Mouse (Mus musculus): ENCODE measurements around the gene Pmpcb. TPM values are rescaled to one million over a fixed set of nuclear protein-coding genes. Genes with fewer than 3 reads are reported as not detected.

The Pmpcb gene
- polyA plus RNA-seq, 1 experiment from 2014 or later = 101 TPM

DNA sequence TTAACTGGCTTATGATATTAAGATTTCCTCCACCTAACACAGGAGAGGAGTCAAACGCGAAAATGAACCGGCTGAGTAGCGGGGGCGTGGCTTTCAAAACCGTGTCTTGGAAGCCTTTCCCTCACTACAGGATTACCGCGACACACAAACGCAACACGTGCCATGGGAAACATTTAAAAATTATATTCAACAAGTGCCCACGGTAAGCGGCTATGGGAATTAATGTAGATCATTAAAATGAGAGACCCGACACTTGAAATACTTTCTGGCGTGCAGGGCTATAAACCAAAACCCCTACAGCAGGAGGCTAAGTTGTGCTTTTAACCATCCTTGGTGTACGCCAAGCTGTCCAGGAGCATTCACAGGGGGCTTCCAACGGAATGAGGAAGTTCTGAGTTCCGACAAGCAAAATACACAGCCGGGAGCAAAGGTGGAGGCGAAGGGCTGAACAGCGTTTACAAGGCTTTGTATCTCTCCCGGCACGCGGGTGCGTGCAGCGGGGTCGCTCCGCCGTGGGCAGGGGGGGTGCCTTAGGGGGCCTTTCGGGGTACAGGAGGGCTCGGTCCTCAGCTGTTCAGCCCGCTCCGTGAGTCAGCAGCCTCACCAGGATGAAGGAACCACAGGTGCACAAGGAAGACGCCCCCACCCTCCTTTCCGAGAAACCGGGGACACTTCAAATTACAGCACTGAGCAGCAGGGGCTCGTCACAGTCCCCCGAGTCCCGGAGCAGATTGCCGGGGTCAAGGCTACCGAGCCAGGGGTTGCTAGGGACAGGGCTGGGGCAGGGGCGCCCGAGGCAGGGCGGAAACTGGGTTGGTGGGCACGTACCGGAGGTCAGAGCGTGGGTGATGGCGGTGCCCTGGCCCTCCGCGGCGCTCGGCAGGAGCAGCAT, 47.5 kb downstream of the Pmpcb start:
- WGBS = under 1% methylated on average over 51 of the region's 51 CpGs

DNA sequence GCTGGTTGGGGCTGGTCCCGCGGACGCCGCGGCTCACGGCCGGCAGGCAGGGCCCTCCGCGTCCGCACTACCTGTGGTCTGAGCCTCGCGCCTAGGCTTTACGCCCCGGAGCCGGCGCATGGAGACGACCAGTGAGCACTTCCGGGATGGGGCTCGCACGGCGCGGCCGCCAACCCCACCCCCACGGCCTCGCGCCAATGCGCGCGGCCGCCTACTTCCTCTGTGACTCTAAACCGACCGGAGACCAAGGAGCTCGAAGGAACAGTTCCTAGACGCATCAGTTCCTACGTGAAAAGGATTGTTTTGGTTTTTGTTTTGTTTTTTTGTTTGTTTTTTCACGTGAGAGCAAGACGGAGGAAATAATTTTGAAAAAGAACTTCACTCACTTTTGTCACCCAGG, 48.1 kb downstream of the Pmpcb start, which contains the start of the genes Dnajc2 and Psmc2:
Gene Dnajc2 (minus strand): TSS at position 199 of the 400 bp plus-strand sequence.
Gene Psmc2 (plus strand): TSS at position 231 of the 400 bp plus-strand sequence.
- ATAC-seq (ENCODE audit: low FRiP score) (peak; percentile 96), DNase-seq (ENCODE audit: low spot score) (peak; percentile 94)
- WGBS = under 1% methylated on average over 37 of the region's 37 CpGs
- no peaks in the 10 kb centered on the region for H3K9me3 ChIP-seq (ENCODE audit: control insufficient read depth, low read length)
- peak within 1 kb of the TSS; percentile 94 for H3K4me3 ChIP-seq (ENCODE audit: low read depth, low read length)
- H3K4me1 ChIP-seq (replicated peaks; ENCODE audit: control insufficient read depth, insufficient read depth, low read length) = no peaks in the 10 kb centered on the region
- no peaks in the 10 kb centered on the region for H3K27me3 ChIP-seq (ENCODE audit: control insufficient read depth, insufficient read depth, low read length)
- peak within 1 kb of the TSS; percentile 79 for H3K27ac ChIP-seq (ENCODE audit: low read depth, low read length)
- peak within 1 kb of the TSS; percentile 92 for H3K4me2 ChIP-seq (replicated peaks; ENCODE audit: low read depth, low read length)
- peak within 1 kb of the TSS; percentile 89 for H3K9ac ChIP-seq (ENCODE audit: low read depth, low read length)
- 0 out of 2 replicates have a peak, but pooled peaks cover 2% of the 10 kb centered on the region for H3K36me3 ChIP-seq (ENCODE audit: control insufficient read depth, insufficient read depth, low read length)

More for the DNA sequence above, 47.5 kb downstream of the Pmpcb start:
- no peaks in the 10 kb centered on the region for H3K9me3 ChIP-seq (ENCODE audit: control insufficient read depth, low read length)
- no peaks in the 10 kb centered on the region for H3K4me1 ChIP-seq (replicated peaks; ENCODE audit: control insufficient read depth, insufficient read depth, low read length)
- no peaks in the 10 kb centered on the region for H3K27me3 ChIP-seq (ENCODE audit: control insufficient read depth, insufficient read depth, low read length)
- peak overlapping the region; percentile 92 for H3K4me2 ChIP-seq (replicated peaks; ENCODE audit: low read depth, low read length)
- H3K9ac ChIP-seq (ENCODE audit: low read depth, low read length) = peak overlapping the region; percentile 89
- H3K36me3 ChIP-seq (ENCODE audit: control insufficient read depth, insufficient read depth, low read length) = 0 out of 2 replicates have a peak, but pooled peaks cover 2% of the 10 kb centered on the region
- H3K4me3 ChIP-seq (ENCODE audit: low read depth, low read length) = peak overlapping the region; percentile 92
- DNase-seq (ENCODE audit: low spot score) (peak; percentile 37), ATAC-seq (ENCODE audit: low FRiP score) (peak; percentile 85)
- H3K27ac ChIP-seq (ENCODE audit: low read depth, low read length) = peak overlapping the region; percentile 79

DNA sequence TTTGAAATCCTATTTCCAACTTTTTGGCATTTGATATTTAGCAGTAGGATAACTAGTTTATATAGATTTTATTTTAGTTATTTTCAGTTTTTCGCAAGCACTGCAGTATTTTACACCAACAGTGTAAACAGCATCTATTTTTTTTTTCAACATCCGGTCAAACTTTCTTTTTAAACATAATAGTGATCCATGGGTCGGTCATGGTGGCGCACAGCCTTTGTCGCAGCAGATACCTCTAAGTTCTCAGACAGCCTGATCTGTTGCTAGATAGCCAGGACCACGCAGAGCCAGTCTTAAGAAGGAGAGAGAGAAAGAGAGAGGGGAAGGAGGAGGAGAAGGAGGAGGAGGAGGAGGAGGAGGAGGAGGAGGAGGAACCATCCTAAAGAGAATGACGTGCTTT, 48.8 kb downstream of the Pmpcb start:
- Histone ChIP-seq H3K4me2 (replicated peaks; ENCODE audit: low read depth, low read length) (no peak overlapping the region), H3K27ac (ENCODE audit: low read depth, low read length) (peak overlapping the region; percentile 70; the same call in 1 of the 2 replicates), H3K36me3 (ENCODE audit: control insufficient read depth, insufficient read depth, low read length) (0 out of 2 replicates have a peak, but pooled peaks cover 2% of the 10 kb centered on the region), H3K9me3 (ENCODE audit: control insufficient read depth, low read length) (no peaks in the 10 kb centered on the region), H3K27me3 (ENCODE audit: control insufficient read depth, insufficient read depth, low read length) (no peaks in the 10 kb centered on the region), H3K4me3 (ENCODE audit: low read depth, low read length) (no peak overlapping the region), H3K9ac (ENCODE audit: low read depth, low read length) (no peak overlapping the region), H3K4me1 (replicated peaks; ENCODE audit: control insufficient read depth, insufficient read depth, low read length) (no peaks in the 10 kb centered on the region)
- WGBS = 82% methylated on average over 6 of the region's 7 CpGs
- no peak for DNase-seq (ENCODE audit: low spot score)
- ATAC-seq (ENCODE audit: low FRiP score) = no peak

DNA sequence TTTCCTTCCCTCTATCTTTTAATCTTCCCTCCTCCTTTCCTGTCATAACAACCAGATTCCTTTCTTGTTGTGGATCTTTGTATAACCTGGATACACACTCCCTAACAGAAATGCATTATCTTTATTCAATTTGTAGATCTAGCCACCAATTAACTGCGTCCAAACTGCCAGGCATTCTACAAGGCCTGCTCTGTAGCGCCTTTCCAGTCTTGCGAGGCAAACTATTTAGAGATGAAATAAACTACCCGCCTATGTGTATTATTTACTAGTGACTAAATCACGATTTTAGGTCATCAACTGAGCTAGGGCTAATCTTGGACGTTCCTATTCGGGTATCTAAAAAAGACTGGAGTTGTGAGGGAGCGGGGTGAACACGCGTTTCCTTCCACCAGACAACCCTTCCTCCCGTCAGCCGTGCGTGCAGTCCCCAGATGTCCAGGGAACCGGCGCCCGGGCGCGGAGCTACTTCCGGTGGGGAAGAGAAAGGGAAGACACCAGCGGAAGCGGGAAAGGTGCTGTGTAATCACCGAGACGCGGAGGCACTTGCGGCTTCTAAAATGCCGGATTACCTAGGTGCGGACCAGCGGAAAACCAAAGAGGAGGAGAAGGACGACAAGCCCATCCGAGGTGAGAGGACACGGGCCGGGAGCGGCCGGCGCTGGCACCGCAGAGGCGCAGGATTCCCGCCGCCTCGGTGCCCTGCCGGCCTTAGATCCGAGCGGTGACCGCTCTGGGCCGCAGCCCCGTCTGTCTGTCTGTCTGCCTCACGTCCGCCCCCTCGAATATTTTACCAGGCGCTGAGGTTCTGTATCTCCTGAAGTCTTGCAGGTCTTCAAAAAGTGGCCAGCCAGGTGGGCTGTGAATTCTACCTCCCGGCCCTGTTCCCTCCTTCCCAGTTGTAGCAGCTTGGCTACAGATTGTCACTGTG, 49.6 kb downstream of the Pmpcb start:
- no peaks in the 10 kb centered on the region for H3K27me3 ChIP-seq (ENCODE audit: control insufficient read depth, insufficient read depth, low read length)
- ATAC-seq (ENCODE audit: low FRiP score) (peak; percentile 81), DNase-seq (ENCODE audit: low spot score) (peak; percentile 95)
- peak overlapping the region; percentile 45 for H3K4me2 ChIP-seq (replicated peaks; ENCODE audit: low read depth, low read length)
- peak overlapping the region; percentile 94 for H3K4me3 ChIP-seq (ENCODE audit: low read depth, low read length)
- WGBS = 3% methylated on average over 50 of the region's 51 CpGs
- no peaks in the 10 kb centered on the region for H3K9me3 ChIP-seq (ENCODE audit: control insufficient read depth, low read length)
- peak overlapping the region; percentile 93 for H3K9ac ChIP-seq (ENCODE audit: low read depth, low read length)
- H3K27ac ChIP-seq (ENCODE audit: low read depth, low read length) = peak overlapping the region; percentile 70
- H3K4me1 ChIP-seq (replicated peaks; ENCODE audit: control insufficient read depth, insufficient read depth, low read length) = no peaks in the 10 kb centered on the region
- 0 out of 2 replicates have a peak, but pooled peaks cover 2% of the 10 kb centered on the region for H3K36me3 ChIP-seq (ENCODE audit: control insufficient read depth, insufficient read depth, low read length)

DNA sequence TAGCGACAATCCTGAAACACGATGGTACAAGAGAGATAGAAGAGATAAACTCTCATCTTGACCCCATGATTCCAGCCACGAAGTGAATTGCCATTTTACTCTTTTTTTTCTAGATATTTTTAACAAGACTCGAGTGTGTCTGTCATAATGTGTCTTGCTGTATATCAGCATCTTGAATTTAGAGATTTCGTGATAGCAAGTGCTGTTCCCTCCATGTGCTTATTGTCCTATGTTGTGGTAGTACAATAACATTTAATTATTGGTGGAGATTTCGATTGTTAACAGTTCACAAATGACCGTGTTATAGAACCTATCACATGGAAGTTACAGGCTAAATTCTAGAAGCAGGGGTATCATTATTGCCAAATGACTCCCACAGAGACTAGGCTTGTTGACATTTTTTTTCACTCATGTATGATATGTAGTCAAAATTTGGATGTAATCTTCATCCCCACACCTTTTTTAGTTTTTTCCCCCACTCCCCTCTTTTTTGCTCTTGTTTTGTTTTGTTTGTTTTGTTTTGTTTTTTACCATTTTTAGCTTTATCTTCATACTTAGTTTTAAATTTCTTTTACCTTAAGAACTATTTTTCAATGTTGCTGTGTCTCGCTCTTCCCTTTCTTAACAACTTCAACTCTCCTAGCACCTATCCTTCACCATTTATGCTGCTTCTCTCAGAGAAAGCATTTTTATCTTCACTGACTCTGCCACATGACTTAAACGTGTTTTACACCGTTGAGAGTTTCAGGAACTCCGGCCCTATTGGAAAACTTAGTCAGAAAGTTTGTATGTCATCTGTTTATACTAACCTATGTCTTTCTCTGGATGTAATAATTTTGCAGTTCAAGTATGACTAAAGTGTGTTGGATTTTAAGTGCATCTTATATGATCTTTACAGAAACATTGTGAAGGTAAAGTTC, 50.5 kb downstream of the Pmpcb start:
- DNase-seq (ENCODE audit: low spot score) (no peak), ATAC-seq (ENCODE audit: low FRiP score) (no peak)
- Histone ChIP-seq H3K36me3 (ENCODE audit: control insufficient read depth, insufficient read depth, low read length) (no peaks in the 10 kb centered on the region), H3K4me3 (ENCODE audit: low read depth, low read length) (peak overlapping the region; percentile 94), H3K4me1 (replicated peaks; ENCODE audit: control insufficient read depth, insufficient read depth, low read length) (no peaks in the 10 kb centered on the region), H3K9ac (ENCODE audit: low read depth, low read length) (peak overlapping the region; percentile 93), H3K4me2 (replicated peaks; ENCODE audit: low read depth, low read length) (peak overlapping the region; percentile 45), H3K27ac (ENCODE audit: low read depth, low read length) (no peak overlapping the region), H3K9me3 (ENCODE audit: control insufficient read depth, low read length) (no peaks in the 10 kb centered on the region), H3K27me3 (ENCODE audit: control insufficient read depth, insufficient read depth, low read length) (no peaks in the 10 kb centered on the region)
- WGBS = 39% methylated on average over 11 of the region's 11 CpGs

DNA sequence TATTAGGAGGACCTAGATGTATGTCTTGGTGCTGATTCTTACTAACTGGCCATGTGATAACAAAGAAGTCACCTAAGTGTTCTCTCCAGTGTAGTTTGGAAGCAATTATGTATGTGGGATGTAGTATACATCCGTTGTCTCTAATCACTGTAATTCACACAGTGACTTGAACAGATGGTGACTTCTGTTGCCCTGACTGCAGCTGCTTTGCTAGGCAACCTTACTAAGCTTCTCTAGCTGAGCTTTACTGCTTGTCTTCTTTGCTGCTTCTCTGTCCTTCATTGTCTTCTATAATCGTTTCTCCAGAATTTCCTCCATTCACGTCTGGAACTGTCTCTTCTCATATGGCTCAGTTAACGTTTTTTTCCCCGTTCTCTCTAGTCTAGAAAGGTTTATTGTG, 52.1 kb downstream of the Pmpcb start:
- Histone ChIP-seq H3K4me3 (ENCODE audit: low read depth, low read length) (no peak overlapping the region), H3K9me3 (ENCODE audit: control insufficient read depth, low read length) (no peaks in the 10 kb centered on the region), H3K36me3 (ENCODE audit: control insufficient read depth, insufficient read depth, low read length) (no peaks in the 10 kb centered on the region), H3K4me1 (replicated peaks; ENCODE audit: control insufficient read depth, insufficient read depth, low read length) (no peaks in the 10 kb centered on the region), H3K4me2 (replicated peaks; ENCODE audit: low read depth, low read length) (no peak overlapping the region), H3K27me3 (ENCODE audit: control insufficient read depth, insufficient read depth, low read length) (no peaks in the 10 kb centered on the region), H3K9ac (ENCODE audit: low read depth, low read length) (no peak overlapping the region), H3K27ac (ENCODE audit: low read depth, low read length) (no peak overlapping the region)
- ATAC-seq (ENCODE audit: low FRiP score) = no peak
- WGBS = 82% methylated on average over 5 of the region's 5 CpGs
- DNase-seq (ENCODE audit: low spot score) = no peak

DNA sequence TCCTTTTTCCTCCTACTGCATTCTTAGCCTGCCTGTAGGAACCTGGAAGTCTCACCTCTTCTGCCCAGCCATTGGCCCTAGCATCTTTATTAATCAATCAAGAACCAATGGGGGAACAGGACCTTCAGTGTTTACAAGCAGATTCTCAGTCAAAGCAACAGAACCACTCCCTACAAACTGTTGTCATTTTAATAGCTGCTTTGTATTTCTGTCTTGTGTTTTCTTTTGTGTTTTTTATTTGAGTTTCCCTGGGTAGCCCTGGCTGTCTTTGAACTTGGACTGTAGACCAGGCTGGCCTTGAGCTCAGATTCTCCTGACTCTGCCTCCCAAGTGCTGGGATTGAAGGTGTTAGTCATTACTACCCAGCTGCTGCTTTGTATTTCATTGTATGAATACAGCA, 55.2 kb downstream of the Pmpcb start:
- Histone ChIP-seq H3K4me2 (replicated peaks; ENCODE audit: low read depth, low read length) (no peak overlapping the region), H3K27me3 (ENCODE audit: control insufficient read depth, insufficient read depth, low read length) (no peaks in the 10 kb centered on the region), H3K9me3 (ENCODE audit: control insufficient read depth, low read length) (no peaks in the 10 kb centered on the region), H3K4me1 (replicated peaks; ENCODE audit: control insufficient read depth, insufficient read depth, low read length) (no peaks in the 10 kb centered on the region), H3K27ac (ENCODE audit: low read depth, low read length) (no peak overlapping the region), H3K36me3 (ENCODE audit: control insufficient read depth, insufficient read depth, low read length) (0 out of 2 replicates have a peak, but pooled peaks cover 1% of the 10 kb centered on the region), H3K4me3 (ENCODE audit: low read depth, low read length) (no peak overlapping the region), H3K9ac (ENCODE audit: low read depth, low read length) (no peak overlapping the region)
- DNase-seq (ENCODE audit: low spot score) (no peak), ATAC-seq (ENCODE audit: low FRiP score) (no peak)

DNA sequence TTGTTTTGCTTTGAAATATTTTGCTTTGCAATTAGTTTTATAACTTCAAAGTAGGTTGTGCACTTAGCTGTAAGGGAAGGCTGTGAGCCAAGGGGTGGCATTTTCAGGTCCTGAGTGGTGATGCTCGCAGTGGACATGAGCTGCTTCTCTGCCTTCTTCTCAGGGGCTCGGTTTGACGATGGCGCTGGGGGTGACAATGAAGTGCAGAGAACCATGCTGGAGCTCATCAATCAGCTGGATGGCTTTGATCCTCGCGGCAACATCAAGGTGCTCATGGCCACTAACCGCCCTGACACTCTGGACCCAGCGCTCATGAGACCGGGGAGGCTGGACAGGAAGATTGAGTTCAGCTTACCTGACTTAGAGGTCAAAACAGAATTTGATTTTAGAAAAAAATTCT, 66.0 kb downstream of the Pmpcb start:
- no peak overlapping the region for H3K27ac ChIP-seq (ENCODE audit: low read depth, low read length)
- 90% methylated on average over 9 of the region's 9 CpGs for WGBS
- no peak for DNase-seq (ENCODE audit: low spot score)
- no peaks in the 10 kb centered on the region for H3K27me3 ChIP-seq (ENCODE audit: control insufficient read depth, insufficient read depth, low read length)
- no peaks in the 10 kb centered on the region for H3K4me1 ChIP-seq (replicated peaks; ENCODE audit: control insufficient read depth, insufficient read depth, low read length)
- H3K36me3 ChIP-seq (ENCODE audit: control insufficient read depth, insufficient read depth, low read length) = peaks cover 5% of the 10 kb centered on the region; the same call in 1 of the 2 replicates
- no peak for ATAC-seq (ENCODE audit: low FRiP score)
- no peak overlapping the region for H3K9ac ChIP-seq (ENCODE audit: low read depth, low read length)
- H3K9me3 ChIP-seq (ENCODE audit: control insufficient read depth, low read length) = no peaks in the 10 kb centered on the region
- H3K4me2 ChIP-seq (replicated peaks; ENCODE audit: low read depth, low read length) = no peak overlapping the region
- no peak overlapping the region for H3K4me3 ChIP-seq (ENCODE audit: low read depth, low read length)

Measured in hindbrain, embryonic 11.5 days (tissue).